Mouse (Mus musculus) liver, embryonic 13.5 days (tissue): ENCODE measurements around the gene Zfp719. TPM values are rescaled to one million over a fixed set of nuclear protein-coding genes. Genes with fewer than 3 reads are reported as not detected.

Source experiments
- ATAC-seq: fragments of 200-750 bp; cut with Nextera tagmentation; 2 replicates; pipeline ENCODE4 v1.8.0; 2017; ENCODE audit warnings: low read depth, mild to moderate bottlenecking, moderate number of reproducible peaks, moderate library complexity
- DNase-seq: peaks from one replicate; pipeline ENCODE4 v3.0.0; 2022
- H3K27ac ChIP-seq: fragments of 300-500 bp; sonication (generic); 2 replicates; pipeline ENCODE4 v1.5.1; 2015; ENCODE audit warnings: moderate library complexity, mild to moderate bottlenecking, inconsistent platforms
- H3K27me3 ChIP-seq: fragments of 300-500 bp; sonication (generic); 2 replicates; pipeline ENCODE4 v1.6.1; 2015; ENCODE audit warnings: mild to moderate bottlenecking, inconsistent platforms
- H3K36me3 ChIP-seq: fragments of 300-500 bp; sonication (generic); 2 replicates; pipeline ENCODE4 v1.6.1; 2015; ENCODE audit warnings: mild to moderate bottlenecking, inconsistent platforms
- H3K4me1 ChIP-seq: fragments of 300-500 bp; sonication (generic); replicated peaks from 2 replicates; pipeline ENCODE4 v1.6.1; 2015; ENCODE audit warnings: inconsistent platforms
- H3K4me2 ChIP-seq: fragments of 300-500 bp; sonication (generic); 2 replicates; pipeline ENCODE4 v1.6.1; 2015; ENCODE audit warnings: inconsistent platforms, mild to moderate bottlenecking, moderate library complexity
- H3K4me3 ChIP-seq: fragments of 300-500 bp; sonication (generic); replicated peaks from 2 replicates; pipeline ENCODE4 v1.5.1; 2015; ENCODE audit warnings: mild to moderate bottlenecking, inconsistent platforms
- H3K9ac ChIP-seq: fragments of 300-500 bp; sonication (generic); 2 replicates; pipeline ENCODE4 v1.6.1; 2015; ENCODE audit warnings: mild to moderate bottlenecking, inconsistent platforms
- H3K9me3 ChIP-seq: fragments of 300-500 bp; sonication (generic); replicated peaks from 2 replicates; pipeline ENCODE4 v1.6.1; 2016; ENCODE audit warnings: inconsistent platforms
- WGBS: fragments of 180-500 bp; shearing (Covaris S2); methylation state at CpG from one replicate; pipeline ENCODE4 v1.1.7; 2015; ENCODE audit not compliant: insufficient replicate concordance; 5-methylcytosine and 5-hydroxymethylcytosine counted together
- polyA plus RNA-seq: library from polyadenylated mRNA; unstranded; fragments of >200 nt; fragmentation: Nextera tagmentation; extraction: Ambion mirVana; gene quantifications from 2 replicates; pipeline ENCODE4 v1.2.1, GENCODE M21; 2015

Gene Zfp719
- polyA plus RNA-seq, 1 experiment from 2014 or later: 2.0 TPM

- no peak overlapping the region for H3K27ac ChIP-seq
- ATAC-seq (no peak), DNase-seq (no peak)
- H3K36me3 ChIP-seq: no peaks in the 10 kb centered on the region
- H3K4me1 ChIP-seq: 0 out of 2 replicates have a peak, but pooled peaks cover 3% of the 10 kb centered on the region
- H3K9ac ChIP-seq: no peak overlapping the region
- WGBS: 53% methylated on average over 7 of the region's 7 CpGs
- H3K27me3 ChIP-seq: peaks cover 7% of the 10 kb centered on the region; the same call in 1 of the 2 replicates
- no peak overlapping the region for H3K4me3 ChIP-seq
- no peak overlapping the region for H3K4me2 ChIP-seq
- H3K9me3 ChIP-seq: no peaks in the 10 kb centered on the region
Measured at GRCm38 (mm10) chr7:43608316-43608824, 29.0 kb downstream of the Zfp719 start.

DNA sequence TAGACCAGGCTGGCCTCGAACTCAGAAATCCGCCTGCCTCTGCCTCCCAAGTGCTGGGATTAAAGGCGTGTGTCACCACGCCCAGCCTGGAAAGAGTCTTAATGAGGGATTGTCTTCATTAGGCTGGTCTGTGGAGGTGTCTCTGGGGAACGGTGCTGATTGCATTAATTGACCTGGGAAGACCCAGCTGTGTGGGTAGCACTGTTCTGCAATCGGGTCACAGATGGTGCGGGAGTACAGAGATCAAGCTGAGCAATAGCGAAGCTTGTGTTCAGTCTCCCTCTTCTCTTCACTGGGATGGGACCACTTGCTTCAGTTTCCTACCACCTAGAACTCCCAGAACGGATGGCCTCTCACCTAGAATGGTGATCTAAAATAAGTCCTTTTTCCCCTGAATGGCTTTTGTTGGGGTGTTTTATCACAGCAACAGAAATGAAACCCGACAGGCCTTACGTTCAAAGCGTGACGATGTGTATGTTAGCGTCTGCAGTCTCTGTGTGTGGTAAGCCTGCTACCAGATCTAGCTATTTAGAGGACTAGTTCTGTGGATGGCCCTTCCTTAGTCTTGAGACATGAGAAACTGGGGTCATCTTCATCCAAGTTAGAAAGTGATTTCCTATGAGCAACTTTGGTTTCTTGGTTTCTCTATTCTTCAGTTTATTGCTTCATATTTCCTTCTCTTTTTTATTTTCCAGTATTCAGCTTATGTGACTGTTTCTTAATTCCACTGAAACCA lies 34.6 kb downstream of the Zfp719 start:
- no peaks in the 10 kb centered on the region for H3K36me3 ChIP-seq
- 73% methylated on average over 14 of the region's 14 CpGs for WGBS
- no peak overlapping the region for H3K4me3 ChIP-seq
- H3K27ac ChIP-seq: no peak overlapping the region
- no peak for ATAC-seq
- no peak overlapping the region for H3K9ac ChIP-seq
- no peaks in the 10 kb centered on the region for H3K4me1 ChIP-seq
- no peaks in the 10 kb centered on the region for H3K9me3 ChIP-seq
- DNase-seq: no peak
- H3K27me3 ChIP-seq: no peaks in the 10 kb centered on the region
- no peak overlapping the region for H3K4me2 ChIP-seq

DNA sequence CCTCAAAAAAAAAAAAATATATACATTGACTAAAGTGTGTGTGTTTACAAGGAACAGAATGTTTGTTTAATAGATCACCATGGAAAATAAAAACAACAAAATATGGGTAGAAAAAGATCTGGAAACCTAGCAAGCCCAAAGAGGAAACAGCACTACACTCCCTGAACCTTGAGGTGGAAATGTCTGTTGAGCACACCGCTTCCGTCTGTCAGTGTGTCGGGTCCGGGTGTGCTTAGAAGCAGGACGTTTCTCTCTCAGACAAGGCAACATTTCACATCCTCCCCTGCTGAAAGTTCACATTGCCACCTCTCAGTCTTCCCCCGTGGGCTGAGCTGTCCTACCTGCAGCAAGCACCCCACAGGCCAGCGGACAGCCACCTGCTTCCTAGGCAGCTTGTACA lies 43.5 kb downstream of the Zfp719 start:
- Histone ChIP-seq H3K9ac (no peak overlapping the region), H3K27me3 (no peaks in the 10 kb centered on the region), H3K9me3 (no peaks in the 10 kb centered on the region), H3K4me3 (no peak overlapping the region), H3K27ac (no peak overlapping the region), H3K4me1 (no peaks in the 10 kb centered on the region), H3K36me3 (no peaks in the 10 kb centered on the region), H3K4me2 (no peak overlapping the region)
- 64% methylated on average over 7 of the region's 7 CpGs for WGBS
- ATAC-seq: no peak
- no peak for DNase-seq

DNA sequence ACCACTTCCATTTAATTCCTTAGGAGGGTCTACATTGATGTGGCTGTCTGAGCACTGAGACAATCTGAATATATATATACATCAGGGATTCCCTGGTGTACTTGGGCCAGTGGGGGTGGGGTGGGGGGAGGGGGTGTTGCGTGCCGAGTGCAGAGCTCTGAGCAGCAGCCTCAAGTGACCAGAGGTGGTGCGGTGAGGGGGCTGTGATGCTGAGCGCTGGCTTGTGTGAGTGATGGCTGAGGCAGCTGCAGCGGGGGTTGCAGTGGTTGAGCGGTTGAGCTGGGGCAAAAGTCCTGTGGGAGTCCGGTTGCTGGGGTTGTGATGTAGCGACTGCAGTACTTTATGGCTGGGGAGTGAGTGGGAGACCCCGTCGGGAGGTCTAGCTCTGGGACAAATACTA lies 44.4 kb downstream of the Zfp719 start:
- H3K9me3 ChIP-seq: no peaks in the 10 kb centered on the region
- no peaks in the 10 kb centered on the region for H3K27me3 ChIP-seq
- no peak for ATAC-seq
- no peak overlapping the region for H3K4me2 ChIP-seq
- no peaks in the 10 kb centered on the region for H3K4me1 ChIP-seq
- WGBS: 33% methylated on average over 10 of the region's 10 CpGs
- H3K36me3 ChIP-seq: no peaks in the 10 kb centered on the region
- H3K27ac ChIP-seq: no peak overlapping the region
- no peak overlapping the region for H3K9ac ChIP-seq
- no peak overlapping the region for H3K4me3 ChIP-seq
- no peak for DNase-seq

- no peak overlapping the region for H3K4me3 ChIP-seq
- H3K9ac ChIP-seq: no peak overlapping the region
- H3K36me3 ChIP-seq: no peaks in the 10 kb centered on the region
- 57% methylated on average over 3 of the region's 3 CpGs for WGBS
- DNase-seq (no peak), ATAC-seq (no peak)
- no peak overlapping the region for H3K27ac ChIP-seq
- H3K9me3 ChIP-seq: no peaks in the 10 kb centered on the region
- no peak overlapping the region for H3K4me2 ChIP-seq
- no peaks in the 10 kb centered on the region for H3K4me1 ChIP-seq
- no peaks in the 10 kb centered on the region for H3K27me3 ChIP-seq
Measured at GRCm38 (mm10) chr7:43625065-43625464, 45.7 kb downstream of the Zfp719 start.

GRCm38 (mm10) chr7:43625794-43626422 lies 46.5 kb downstream of the Zfp719 start:
- ATAC-seq (no peak), DNase-seq (no peak)
- Histone ChIP-seq H3K4me3 (no peak overlapping the region), H3K9me3 (no peaks in the 10 kb centered on the region), H3K9ac (no peak overlapping the region), H3K27ac (no peak overlapping the region), H3K27me3 (no peaks in the 10 kb centered on the region), H3K36me3 (no peaks in the 10 kb centered on the region), H3K4me2 (no peak overlapping the region), H3K4me1 (no peaks in the 10 kb centered on the region)
- WGBS: 56% methylated on average over 8 of the region's 8 CpGs

DNA sequence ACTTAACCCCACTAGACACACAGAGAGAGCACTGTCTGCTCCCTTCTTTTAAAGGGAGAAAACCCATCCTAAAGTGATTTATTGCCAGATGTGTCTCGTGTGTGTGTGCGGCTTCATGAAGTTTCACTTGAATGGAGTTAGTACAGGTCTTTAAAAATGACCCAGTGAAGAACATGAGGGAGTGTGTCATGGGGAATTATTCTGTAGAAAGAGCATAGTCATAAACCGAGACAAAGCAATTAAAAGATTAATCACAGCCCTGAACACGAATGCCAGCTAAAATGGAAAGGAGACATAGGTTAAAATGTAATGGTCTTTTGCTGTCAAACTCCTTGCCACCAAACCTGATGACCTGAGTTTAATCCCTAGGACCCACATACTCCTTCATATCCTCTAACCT lies 54.5 kb downstream of the Zfp719 start:
- DNase-seq: no peak
- Histone ChIP-seq H3K36me3 (no peaks in the 10 kb centered on the region), H3K27me3 (no peaks in the 10 kb centered on the region), H3K27ac (no peak overlapping the region), H3K9ac (no peak overlapping the region), H3K4me2 (no peak overlapping the region), H3K9me3 (no peaks in the 10 kb centered on the region), H3K4me3 (no peak overlapping the region), H3K4me1 (no peaks in the 10 kb centered on the region)
- 53% methylated on average over 4 of the region's 4 CpGs for WGBS
- no peak for ATAC-seq

DNA sequence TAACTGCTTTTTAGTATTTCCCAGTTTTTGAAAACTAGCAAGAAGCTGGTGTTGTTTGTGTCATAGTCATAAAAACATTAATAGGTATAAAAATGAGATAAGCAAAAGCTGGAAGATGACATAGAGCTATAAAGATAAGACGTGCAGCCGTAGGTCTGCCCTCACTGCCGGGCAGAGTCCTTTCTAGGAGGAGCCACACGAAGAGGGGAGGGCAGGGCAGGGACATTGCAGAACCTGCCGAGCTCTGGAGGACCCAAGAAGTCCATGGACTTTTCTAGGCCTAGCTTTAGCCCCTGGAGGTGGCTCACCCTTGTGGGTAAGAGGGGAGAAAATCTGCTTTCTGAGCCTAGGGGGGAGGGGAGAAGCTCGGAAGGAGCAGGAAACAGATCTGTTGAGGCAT lies 55.1 kb downstream of the Zfp719 start, which contains the start of gene Ceacam18:
Gene Ceacam18, plus strand, starts transcription at position 208 of the 400 bp plus-strand sequence.
- no peaks in the 10 kb centered on the region for H3K9me3 ChIP-seq
- no peaks in the 10 kb centered on the region for H3K4me1 ChIP-seq
- H3K27me3 ChIP-seq: no peaks in the 10 kb centered on the region
- no peak within 1 kb of the TSS for H3K4me3 ChIP-seq
- no peaks in the 10 kb centered on the region for H3K36me3 ChIP-seq
- H3K9ac ChIP-seq: no peak within 1 kb of the TSS
- H3K27ac ChIP-seq: no peak within 1 kb of the TSS
- WGBS: 36% methylated on average over 6 of the region's 6 CpGs
- ATAC-seq (no peak), DNase-seq (no peak)
- no peak within 1 kb of the TSS for H3K4me2 ChIP-seq

GRCm38 (mm10) chr7:43636194-43636593 lies 56.8 kb downstream of the Zfp719 start:
- Histone ChIP-seq H3K36me3 (no peaks in the 10 kb centered on the region), H3K9ac (no peak overlapping the region), H3K27ac (no peak overlapping the region), H3K9me3 (no peaks in the 10 kb centered on the region), H3K27me3 (no peaks in the 10 kb centered on the region), H3K4me1 (no peaks in the 10 kb centered on the region), H3K4me2 (no peak overlapping the region), H3K4me3 (no peak overlapping the region)
- WGBS: 25% methylated on average over 2 of the region's 2 CpGs
- ATAC-seq (no peak), DNase-seq (no peak)

- H3K36me3 ChIP-seq: no peaks in the 10 kb centered on the region
- WGBS: 38% methylated on average over 1 of the region's 1 CpGs
- H3K27ac ChIP-seq: no peak overlapping the region
- no peak for DNase-seq
- H3K4me2 ChIP-seq: no peak overlapping the region
- no peak for ATAC-seq
- no peaks in the 10 kb centered on the region for H3K9me3 ChIP-seq
- H3K4me1 ChIP-seq: no peaks in the 10 kb centered on the region
- no peaks in the 10 kb centered on the region for H3K27me3 ChIP-seq
- H3K9ac ChIP-seq: no peak overlapping the region
- no peak overlapping the region for H3K4me3 ChIP-seq
Measured at GRCm38 (mm10) chr7:43637118-43637517, 57.7 kb downstream of the Zfp719 start.

DNA sequence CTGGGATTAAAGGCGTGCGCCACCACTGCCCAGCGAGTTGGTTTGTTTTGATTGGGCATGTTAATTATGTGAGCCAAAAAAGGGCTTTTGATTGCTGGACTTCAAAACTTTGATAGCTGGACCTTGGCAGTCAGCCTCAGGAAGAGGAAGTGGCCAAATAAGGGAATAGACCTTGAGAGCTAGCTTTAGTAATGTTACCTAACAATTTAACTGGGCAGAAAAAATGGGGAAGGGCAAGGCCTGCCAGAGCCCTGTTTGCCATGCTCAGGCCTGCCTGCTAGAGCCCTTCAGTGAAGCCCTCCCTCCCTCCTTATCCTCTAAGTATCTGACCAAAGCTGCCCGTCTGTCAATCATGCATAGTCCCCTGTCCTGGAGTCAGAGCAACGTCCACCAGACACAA lies 63.2 kb downstream of the Zfp719 start:
- H3K4me2 ChIP-seq: no peak overlapping the region
- ATAC-seq (no peak), DNase-seq (no peak)
- H3K4me1 ChIP-seq: no peaks in the 10 kb centered on the region
- no peaks in the 10 kb centered on the region for H3K36me3 ChIP-seq
- no peak overlapping the region for H3K9ac ChIP-seq
- H3K27me3 ChIP-seq: no peaks in the 10 kb centered on the region
- no peak overlapping the region for H3K27ac ChIP-seq
- no peaks in the 10 kb centered on the region for H3K9me3 ChIP-seq
- H3K4me3 ChIP-seq: no peak overlapping the region
- WGBS: 54% methylated on average over 5 of the region's 5 CpGs
